Mouse (Mus musculus) brain, embryonic 14.5 days (tissue): ENCODE measurements at regions not wholly inside any gene's neighbourhood (a gene's known extent, or its start where the extent isn't known, plus 50 kb on each side); places are given as distances from the start of the nearest gene placed in this dataset.

Experiments used
- CTCF ChIP-seq: fragments of 200-500 bp; IDR thresholded peaks from 2 replicates; pipeline ENCODE4 v1.5.1; 2012; ENCODE audit warnings: inconsistent platforms, mild to moderate bottlenecking, moderate library complexity, borderline replicate concordance; ENCODE audit not compliant: insufficient read depth, insufficient read length; ENCODE audit errors: extremely low read depth
- POLR2A ChIP-seq: fragments of 200-500 bp; IDR thresholded peaks from 2 replicates; pipeline ENCODE4 v1.6.1; 2012; ENCODE audit warnings: mild to moderate bottlenecking, inconsistent platforms, borderline replicate concordance; ENCODE audit not compliant: poor library complexity, insufficient read depth, insufficient read length, severe bottlenecking; ENCODE audit errors: extremely low read depth

- TF ChIP-seq CTCF = no peak
- TF ChIP-seq POLR2A = no peak
Measured at GRCm38 (mm10) chr2:114454901-114455300, 199.9 kb downstream of the Dph6 start.
